Mouse (Mus musculus): ENCODE results near the gene Ribc2. TPM values are rescaled to one million over a fixed set of nuclear protein-coding genes. Genes with fewer than 3 reads are reported as not detected.

Ribc2 gene
- polyA plus RNA-seq, 1 experiment, result 0.17 TPM

DNA sequence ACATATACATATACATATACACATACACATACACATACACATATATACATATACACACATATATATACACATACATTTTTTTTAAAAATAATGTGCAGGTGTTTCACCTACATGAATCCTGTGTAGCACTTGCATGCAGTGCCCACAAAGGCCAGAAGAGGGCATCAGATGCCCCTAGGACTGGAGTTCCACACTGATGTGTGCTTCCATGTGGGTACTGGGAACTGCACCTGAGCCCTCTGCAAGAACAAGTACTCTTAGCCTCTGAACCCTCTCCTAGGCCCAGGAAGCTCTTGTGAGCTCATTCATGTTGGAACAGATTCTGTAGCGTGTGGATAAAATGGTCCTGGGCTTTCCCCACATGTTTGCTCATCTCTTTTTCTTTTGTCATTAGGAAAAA is 11.9 kb downstream of the Ribc2 start:
- DNase-seq, result no peak
- TF ChIP-seq CTCF (conservative IDR thresholded peaks at IDR 0.05; ENCODE audit: insufficient read depth, insufficient read length, low read depth, low read length) (0 out of 2 replicates have a peak, but pooled peaks have one; percentile 16), POLR2A (IDR thresholded peaks at IDR 0.05; ENCODE audit: low read depth, low read length) (no peak)
- 97% methylated on average over 1 of the region's 1 CpGs for WGBS
- no peak overlapping the region for H3K4me3 ChIP-seq (ENCODE audit: insufficient read depth, low read depth, low read length)
- H3K27me3 ChIP-seq (replicated peaks; ENCODE audit: control insufficient read depth, insufficient read depth, low read length), result no peaks in the 10 kb centered on the region
- no peak overlapping the region for H3K27ac ChIP-seq (ENCODE audit: insufficient read depth, low read depth, low read length)
- no peaks in the 10 kb centered on the region for H3K4me1 ChIP-seq (ENCODE audit: control insufficient read depth, insufficient read depth, low read length)
- H3K36me3 ChIP-seq (ENCODE audit: control insufficient read depth, insufficient read depth, low read length), result no peaks in the 10 kb centered on the region

DNA sequence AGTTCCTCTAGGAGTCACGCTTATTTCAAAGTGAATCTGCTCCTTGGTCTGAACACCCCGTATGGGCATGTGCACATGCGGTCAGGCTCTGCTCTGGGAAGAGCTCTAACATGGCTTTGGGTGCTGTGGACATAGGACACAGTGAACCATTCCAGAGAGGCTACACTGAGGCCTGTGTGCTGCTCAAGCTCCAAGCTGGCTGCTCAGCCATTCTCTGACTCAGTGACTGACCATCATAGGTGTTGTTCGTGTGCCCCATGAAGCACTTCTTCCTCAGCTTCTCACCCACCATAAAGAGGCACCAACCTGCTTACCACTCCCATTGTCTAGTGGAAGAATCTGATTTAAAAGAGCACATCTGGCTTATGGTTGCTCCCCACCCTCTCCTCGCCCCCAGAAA is 12.4 kb downstream of the Ribc2 start:
- WGBS, result 91% methylated on average over 5 of the region's 5 CpGs
- H3K4me3 ChIP-seq (ENCODE audit: insufficient read depth, low read depth, low read length), result no peak overlapping the region
- H3K27me3 ChIP-seq (replicated peaks; ENCODE audit: control insufficient read depth, insufficient read depth, low read length), result no peaks in the 10 kb centered on the region
- DNase-seq, result no peak
- H3K4me1 ChIP-seq (ENCODE audit: control insufficient read depth, insufficient read depth, low read length), result no peaks in the 10 kb centered on the region
- no peak overlapping the region for H3K27ac ChIP-seq (ENCODE audit: insufficient read depth, low read depth, low read length)
- no peak for TF ChIP-seq POLR2A (IDR thresholded peaks at IDR 0.05; ENCODE audit: low read depth, low read length)
- no peak for TF ChIP-seq CTCF (conservative IDR thresholded peaks at IDR 0.05; ENCODE audit: insufficient read depth, insufficient read length, low read depth, low read length)
- no peaks in the 10 kb centered on the region for H3K36me3 ChIP-seq (ENCODE audit: control insufficient read depth, insufficient read depth, low read length)

DNA sequence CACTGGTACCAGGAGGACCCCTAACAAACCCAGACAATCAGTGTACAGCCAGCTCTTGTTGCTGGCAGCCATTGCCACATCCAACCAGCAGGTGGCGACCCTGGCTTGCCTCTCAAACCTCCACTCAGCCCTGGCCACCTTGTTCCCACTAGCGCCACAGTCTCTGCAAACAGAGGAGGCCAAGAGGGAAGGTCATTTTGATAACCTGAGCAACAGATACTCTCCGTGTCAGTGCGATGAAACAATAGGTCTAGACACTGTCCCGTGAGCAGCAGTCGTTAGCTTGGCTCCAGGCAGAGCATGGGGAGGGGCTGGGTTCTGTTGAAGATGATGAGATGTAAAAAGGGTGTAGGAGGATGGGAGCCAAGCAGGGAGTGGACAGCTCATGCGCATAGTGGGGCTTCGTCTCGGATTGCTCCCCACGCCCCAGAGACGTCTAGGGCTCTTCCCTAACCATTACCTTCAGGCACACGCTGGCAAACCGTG is 19.6 kb downstream of the Ribc2 start:
- no peaks in the 10 kb centered on the region for H3K27me3 ChIP-seq (replicated peaks; ENCODE audit: control insufficient read depth, insufficient read depth, low read length)
- H3K27ac ChIP-seq (ENCODE audit: insufficient read depth, low read depth, low read length), result no peak overlapping the region
- no peaks in the 10 kb centered on the region for H3K36me3 ChIP-seq (ENCODE audit: control insufficient read depth, insufficient read depth, low read length)
- H3K4me3 ChIP-seq (ENCODE audit: insufficient read depth, low read depth, low read length), result no peak overlapping the region
- TF ChIP-seq CTCF (conservative IDR thresholded peaks at IDR 0.05; ENCODE audit: insufficient read depth, insufficient read length, low read depth, low read length), result peak; percentile 96
- TF ChIP-seq POLR2A (IDR thresholded peaks at IDR 0.05; ENCODE audit: low read depth, low read length), result no peak
- 25% methylated on average over 13 of the region's 13 CpGs for WGBS
- peaks cover 10% of the 10 kb centered on the region; the same call in 1 of the 2 replicates for H3K4me1 ChIP-seq (ENCODE audit: control insufficient read depth, insufficient read depth, low read length)
- DNase-seq, result peak; percentile 73

DNA sequence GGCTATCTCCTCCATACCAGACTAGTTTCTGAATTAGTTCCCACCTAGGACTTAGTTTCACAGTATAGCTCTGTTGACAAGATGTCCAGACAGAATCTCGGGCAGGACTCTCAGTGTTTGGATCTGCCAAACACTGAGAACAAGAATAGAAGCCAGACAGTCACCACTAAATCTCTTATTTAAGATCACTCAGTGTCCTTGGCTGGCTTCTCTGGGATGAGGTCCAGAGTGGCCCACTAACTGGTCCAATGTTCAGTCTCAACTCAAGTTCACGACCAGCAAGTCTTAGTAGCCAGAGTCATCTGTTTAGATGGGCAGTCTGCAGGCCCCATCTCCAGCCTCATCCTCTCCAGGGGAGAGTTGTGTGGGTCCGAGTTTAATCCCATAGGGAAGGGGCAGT is 20.7 kb downstream of the Ribc2 start:
- TF ChIP-seq CTCF (conservative IDR thresholded peaks at IDR 0.05; ENCODE audit: insufficient read depth, insufficient read length, low read depth, low read length), result no peak
- no peak for TF ChIP-seq POLR2A (IDR thresholded peaks at IDR 0.05; ENCODE audit: low read depth, low read length)
- no peak overlapping the region for H3K4me3 ChIP-seq (ENCODE audit: insufficient read depth, low read depth, low read length)
- H3K27me3 ChIP-seq (replicated peaks; ENCODE audit: control insufficient read depth, insufficient read depth, low read length), result no peaks in the 10 kb centered on the region
- 64% methylated on average over 3 of the region's 3 CpGs for WGBS
- H3K27ac ChIP-seq (ENCODE audit: insufficient read depth, low read depth, low read length), result no peak overlapping the region
- H3K36me3 ChIP-seq (ENCODE audit: control insufficient read depth, insufficient read depth, low read length), result no peaks in the 10 kb centered on the region
- peaks cover 10% of the 10 kb centered on the region; the same call in 1 of the 2 replicates for H3K4me1 ChIP-seq (ENCODE audit: control insufficient read depth, insufficient read depth, low read length)
- peak; percentile 73 for DNase-seq

DNA sequence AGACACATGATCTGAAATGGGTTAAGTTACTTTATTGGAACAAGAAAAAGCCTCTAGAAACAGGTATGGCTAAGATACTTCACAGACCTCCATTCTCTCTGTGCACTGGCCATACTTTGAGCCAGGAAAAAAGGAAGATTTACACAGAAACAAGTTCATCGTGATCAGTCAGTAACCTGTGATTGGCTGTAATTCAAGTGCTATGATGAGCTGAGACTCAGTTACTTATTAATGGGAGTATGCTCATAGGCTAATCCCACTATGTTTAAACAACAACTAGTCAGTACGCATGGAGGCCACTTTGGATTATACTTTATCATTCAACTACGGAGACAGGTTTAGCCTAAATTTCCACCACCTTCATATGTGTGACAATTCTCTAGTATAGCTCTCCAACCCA is 22.2 kb downstream of the Ribc2 start:
- Histone ChIP-seq H3K36me3 (ENCODE audit: control insufficient read depth, insufficient read depth, low read length) (no peaks in the 10 kb centered on the region), H3K4me1 (ENCODE audit: control insufficient read depth, insufficient read depth, low read length) (peaks cover 10% of the 10 kb centered on the region; the same call in 1 of the 2 replicates)

DNA sequence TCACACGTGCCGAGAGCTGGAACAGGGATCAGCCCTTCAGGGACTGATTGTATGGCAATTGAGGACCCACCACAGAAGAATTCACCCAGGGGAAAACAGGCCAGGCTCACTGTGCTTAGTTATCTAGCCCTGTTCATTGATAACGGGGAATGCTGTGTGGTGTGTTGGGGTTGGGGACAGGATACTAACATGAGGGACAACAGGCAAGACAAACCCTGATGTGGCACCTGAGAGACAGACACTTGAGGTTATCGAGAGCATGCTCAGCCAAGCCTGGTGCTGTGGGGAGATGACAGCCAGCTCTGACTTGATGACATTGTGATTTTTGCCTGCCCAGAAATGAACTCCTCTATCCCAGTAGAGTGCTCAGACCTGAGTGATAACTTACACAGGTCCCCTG is 24.3 kb downstream of the Ribc2 start:
- peaks cover 10% of the 10 kb centered on the region; the same call in 1 of the 2 replicates for H3K4me1 ChIP-seq (ENCODE audit: control insufficient read depth, insufficient read depth, low read length)
- WGBS, result 86% methylated on average over 4 of the region's 4 CpGs
- TF ChIP-seq CTCF (conservative IDR thresholded peaks at IDR 0.05; ENCODE audit: insufficient read depth, insufficient read length, low read depth, low read length) (no peak), POLR2A (IDR thresholded peaks at IDR 0.05; ENCODE audit: low read depth, low read length) (no peak)
- H3K27me3 ChIP-seq (replicated peaks; ENCODE audit: control insufficient read depth, insufficient read depth, low read length), result no peaks in the 10 kb centered on the region
- H3K27ac ChIP-seq (ENCODE audit: insufficient read depth, low read depth, low read length), result no peak overlapping the region
- H3K36me3 ChIP-seq (ENCODE audit: control insufficient read depth, insufficient read depth, low read length), result no peaks in the 10 kb centered on the region
- no peak overlapping the region for H3K4me3 ChIP-seq (ENCODE audit: insufficient read depth, low read depth, low read length)
- no peak for DNase-seq

More for the DNA sequence above, 22.2 kb downstream of the Ribc2 start:
- TF ChIP-seq POLR2A (IDR thresholded peaks at IDR 0.05; ENCODE audit: low read depth, low read length), result no peak
- TF ChIP-seq CTCF (conservative IDR thresholded peaks at IDR 0.05; ENCODE audit: insufficient read depth, insufficient read length, low read depth, low read length), result no peak
- no peak overlapping the region for H3K27ac ChIP-seq (ENCODE audit: insufficient read depth, low read depth, low read length)
- peak; percentile 86 for DNase-seq
- 44% methylated on average over 3 of the region's 3 CpGs for WGBS
- no peak overlapping the region for H3K4me3 ChIP-seq (ENCODE audit: insufficient read depth, low read depth, low read length)
- no peaks in the 10 kb centered on the region for H3K27me3 ChIP-seq (replicated peaks; ENCODE audit: control insufficient read depth, insufficient read depth, low read length)

DNA sequence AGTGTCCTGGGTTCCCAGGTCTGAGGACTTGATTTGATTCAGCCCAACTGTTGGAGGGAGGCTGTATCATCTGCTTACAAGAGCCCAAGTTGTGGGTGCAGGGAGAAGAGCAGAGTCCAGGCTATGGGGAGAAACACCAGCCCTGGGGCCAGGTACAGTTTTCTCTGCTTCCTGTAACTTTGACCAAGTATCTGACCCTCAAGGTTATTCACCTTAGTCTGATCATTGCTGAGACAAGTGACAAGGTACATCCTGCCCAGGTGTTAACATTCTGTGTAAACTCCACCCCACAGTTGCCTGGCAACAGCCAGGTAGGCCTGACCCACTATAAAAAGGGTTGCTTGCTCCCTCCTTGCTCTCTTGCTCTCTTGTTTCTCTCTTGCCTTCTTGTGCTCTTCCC is 29.5 kb downstream of the Ribc2 start:
- Histone ChIP-seq H3K27me3 (replicated peaks; ENCODE audit: control insufficient read depth, insufficient read depth, low read length) (no peaks in the 10 kb centered on the region), H3K4me1 (ENCODE audit: control insufficient read depth, insufficient read depth, low read length) (no peaks in the 10 kb centered on the region), H3K27ac (ENCODE audit: insufficient read depth, low read depth, low read length) (no peak overlapping the region), H3K4me3 (ENCODE audit: insufficient read depth, low read depth, low read length) (no peak overlapping the region), H3K36me3 (ENCODE audit: control insufficient read depth, insufficient read depth, low read length) (no peaks in the 10 kb centered on the region)
- no peak for TF ChIP-seq POLR2A (IDR thresholded peaks at IDR 0.05; ENCODE audit: low read depth, low read length)
- TF ChIP-seq CTCF (conservative IDR thresholded peaks at IDR 0.05; ENCODE audit: insufficient read depth, insufficient read length, low read depth, low read length), result no peak
- peak; percentile 30 for DNase-seq

All from kidney, adult 2 months (tissue).